Mouse (Mus musculus): ENCODE measurements around the gene Yeats4. TPM values are rescaled to one million over a fixed set of nuclear protein-coding genes. Genes with fewer than 3 reads are reported as not detected.

The Yeats4 gene
- 76.5 TPM for polyA plus RNA-seq (2017; shearing (Covaris generic))

GRCm38 (mm10) chr10:117224102-117224990 is at the start of gene Yeats4:
TSS of gene Yeats4 (minus strand) at chr10:117224507.

GRCm38 (mm10) chr10:117238603-117239002 is 14.3 kb upstream of the Yeats4 start, which contains the start of gene 9530003J23Rik:
TSS of gene 9530003J23Rik (minus strand) at chr10:117238703.

Other genes with a start within 250 kb of the Yeats4 start
- not detected for gene Best3, start 238.2 kb downstream of the Yeats4 start, polyA plus RNA-seq (2017; shearing (Covaris generic))
- not detected for gene Lrrc10, start 179.2 kb downstream of the Yeats4 start, polyA plus RNA-seq (2017; shearing (Covaris generic))
- 211 TPM for gene Cct2, start 160.7 kb downstream of the Yeats4 start, polyA plus RNA-seq (2017; shearing (Covaris generic))
- gene Frs2, start 76.0 kb downstream of the Yeats4 start, polyA plus RNA-seq (2017; shearing (Covaris generic)): 21.8 TPM
- gene 9530003J23Rik, start 14.2 kb upstream of the Yeats4 start, polyA plus RNA-seq (2017; shearing (Covaris generic)): not detected
- not detected for gene Lyz2, start 57.8 kb upstream of the Yeats4 start, polyA plus RNA-seq (2017; shearing (Covaris generic))
- gene Lyz1, start 68.4 kb upstream of the Yeats4 start, polyA plus RNA-seq (2017; shearing (Covaris generic)): not detected
- 151 TPM for gene Cpsf6, start 155.5 kb upstream of the Yeats4 start, polyA plus RNA-seq (2017; shearing (Covaris generic))